Mouse (Mus musculus) heart, postnatal 36 days (tissue): ENCODE measurements around the gene Htr7. TPM values are rescaled to one million over a fixed set of nuclear protein-coding genes. Genes with fewer than 3 reads are reported as not detected.
A peak's percentile ranks its signal among the peaks of the same experiment; 100 is the strongest.

Source experiments
- DNase-seq, 2 experiments: peaks; one replicate each; pipeline ENCODE4 v3.0.0; 2021 to 2022
- intact Hi-C: fragments of 180-260 bp; cut with DNase I; formaldehyde crosslinking; loops from one replicate; pipeline ENCODE4 v1.15.1; 2025
- total RNA-seq, 2 experiments: library from RNA; stranded (reverse); gene quantifications; 2 replicates each; pipeline ENCODE4 v1.2.3; 2021

Htr7 gene
- total RNA-seq, 2 experiments from 2014 or later = 0.42 to 0.49 TPM

DNA sequence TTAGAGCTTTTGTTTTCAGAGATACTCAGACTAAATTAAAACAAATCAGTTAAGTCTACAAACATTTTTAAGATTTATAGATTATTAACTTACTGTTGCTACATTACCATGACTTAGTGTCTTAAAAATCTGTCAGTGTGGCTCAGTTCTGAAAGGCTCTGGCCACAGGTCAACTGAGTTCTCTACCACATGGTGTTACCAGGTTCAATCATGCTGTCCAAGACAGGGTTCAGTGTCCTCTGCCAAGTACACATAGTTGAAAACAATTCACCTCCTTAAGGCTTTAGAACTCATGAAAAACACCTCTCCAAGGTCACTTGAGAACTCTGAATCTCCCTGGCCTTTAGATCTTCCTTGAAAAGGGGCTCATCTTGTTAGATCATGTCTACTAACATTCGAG lies 69.8 kb downstream of the Htr7 start:
- no peak for DNase-seq
- intact Hi-C loops = no loop called here

DNA sequence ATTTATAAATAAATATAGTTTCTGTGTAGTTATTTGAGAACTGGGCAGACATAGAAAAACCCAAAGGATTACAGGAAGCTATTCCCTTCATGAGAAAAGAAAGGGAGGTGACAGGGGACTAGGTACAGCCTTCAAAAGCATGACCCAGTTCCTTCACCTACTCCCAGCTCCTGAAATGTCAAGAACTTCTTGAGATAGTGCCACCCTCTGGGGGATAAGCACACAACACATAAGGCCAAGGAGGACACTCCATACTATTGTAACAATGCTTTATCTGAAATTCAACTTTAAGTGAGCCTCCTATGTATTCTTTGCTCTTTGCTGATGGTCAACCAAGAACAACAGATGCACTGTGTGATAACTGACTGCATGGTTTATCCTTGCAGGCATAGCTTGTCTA lies 82.6 kb downstream of the Htr7 start:
- DNase-seq = no peak
- intact Hi-C loops = no loop called here

DNA sequence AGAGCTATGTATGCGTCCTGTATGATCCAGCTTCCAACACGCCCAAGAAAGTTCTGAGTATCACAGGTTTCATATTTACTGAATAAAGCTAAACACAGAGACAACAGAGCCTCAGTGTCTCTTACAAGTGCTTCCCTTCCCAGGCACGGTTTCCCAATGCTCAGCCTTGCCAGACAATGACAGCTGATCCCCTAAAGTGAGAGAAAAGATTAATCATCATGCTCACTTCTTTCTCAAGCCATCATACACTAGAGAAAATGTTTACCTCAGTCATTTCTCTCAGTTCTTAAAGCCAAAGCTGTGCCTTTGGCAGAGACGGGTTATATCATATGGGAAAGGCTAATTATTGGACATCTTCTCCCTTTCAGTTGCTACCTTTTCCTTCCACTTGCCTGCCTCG lies 99.7 kb downstream of the Htr7 start:
- intact Hi-C loops = no loop called here
- DNase-seq = no peak

DNA sequence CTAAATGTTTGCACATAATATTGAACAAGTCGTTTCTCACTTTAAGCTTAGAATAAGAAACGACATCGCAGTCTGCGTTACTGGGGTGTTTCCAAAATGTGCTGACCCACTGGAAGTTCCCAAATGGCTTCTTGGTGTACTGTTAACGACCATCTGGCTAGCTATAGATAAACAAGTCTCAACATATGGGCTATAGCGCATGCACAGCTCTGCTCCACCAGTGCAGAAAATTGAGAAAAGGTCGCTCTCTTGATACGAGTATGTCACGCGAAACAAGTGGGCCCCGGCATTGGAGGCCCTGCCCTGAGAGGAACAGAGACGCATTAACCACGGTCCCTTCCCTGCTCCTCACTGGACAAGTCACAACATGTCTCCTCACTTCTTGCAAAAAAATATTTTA lies 101.6 kb downstream of the Htr7 start:
- no peak for DNase-seq

DNA sequence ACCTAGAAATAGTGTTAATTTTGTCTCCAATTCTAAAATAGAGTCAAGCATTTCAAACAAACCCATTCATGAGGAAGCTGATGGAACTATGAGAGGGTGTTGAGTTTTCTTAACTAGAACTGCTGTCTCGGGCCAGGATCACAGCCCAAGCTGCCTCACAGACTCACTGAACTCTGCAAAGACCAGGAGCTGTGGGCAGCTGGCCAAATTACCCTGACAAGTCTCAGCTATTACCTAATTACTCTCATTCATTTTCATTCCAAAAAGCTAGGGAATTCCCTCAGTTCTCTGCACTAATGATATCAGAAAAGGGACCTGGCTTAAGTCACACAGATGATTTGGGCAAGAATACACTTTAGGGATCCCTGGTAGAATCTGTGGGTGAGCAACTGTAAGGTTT lies 107.4 kb downstream of the Htr7 start:
- DNase-seq = no peak
- intact Hi-C loops = no loop called here

More for the DNA sequence above, 101.6 kb downstream of the Htr7 start:
- intact Hi-C loops = no loop called here

DNA sequence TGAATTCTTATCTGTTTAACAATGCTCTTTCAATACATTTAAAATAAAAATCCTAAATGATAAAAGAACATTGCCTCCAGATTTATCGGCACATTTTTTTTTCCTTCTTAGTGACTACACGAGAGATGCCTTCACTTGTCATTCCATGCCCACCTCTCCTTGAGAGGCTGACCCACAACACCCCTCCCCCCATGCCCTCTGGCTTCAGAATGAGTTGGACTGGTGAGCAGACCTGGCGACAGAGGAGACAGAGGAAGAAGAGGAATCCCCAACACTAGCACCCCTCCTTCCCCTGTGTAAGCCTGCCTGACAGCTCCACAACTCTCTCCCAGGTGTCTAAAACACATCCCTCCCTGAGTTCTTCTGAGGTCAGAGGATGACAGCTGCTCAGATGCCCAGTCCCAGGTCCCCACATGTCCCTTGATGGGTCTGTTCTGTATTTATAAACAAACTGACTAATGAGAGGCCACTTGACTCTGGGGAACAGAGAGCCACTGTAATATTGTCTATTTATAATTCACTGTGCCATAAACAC lies 132.3 kb downstream of the Htr7 start:
- intact Hi-C loops = no loop called here
- DNase-seq = no peak

DNA sequence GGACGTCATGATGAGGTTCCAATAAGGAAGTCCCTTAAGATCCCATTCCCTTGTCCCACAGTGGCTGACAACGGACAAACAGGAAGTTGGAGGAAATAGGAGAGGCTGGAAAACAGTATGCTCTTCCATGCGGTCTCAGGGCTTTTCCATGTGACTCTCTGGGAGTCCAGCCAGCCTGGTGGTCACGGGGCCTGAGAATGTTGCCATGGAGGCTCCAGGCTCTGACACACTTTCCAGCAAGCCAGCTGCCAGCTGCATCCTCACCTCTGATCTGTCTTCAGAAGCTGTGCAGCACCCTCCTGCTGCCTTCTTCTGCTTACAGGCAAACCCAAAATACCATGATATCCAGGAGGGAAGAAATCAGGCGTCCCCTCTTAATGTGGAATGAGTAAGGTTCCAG lies 132.9 kb downstream of the Htr7 start:
- intact Hi-C loops = no loop called here
- peak; percentile 54 to 61 for DNase-seq

Other genes with a start within 250 kb of the Htr7 start
- 10 to 100 TPM; 12.7 to 19.5 TPM for gene Rpp30, start 26.2 kb upstream of the Htr7 start, total RNA-seq
- 100 to 1,000 TPM; 424 to 684 TPM for gene Ankrd1, start 62.6 kb upstream of the Htr7 start, total RNA-seq